Mouse (Mus musculus): ENCODE data around the gene P4ha1. TPM values are rescaled to one million over a fixed set of nuclear protein-coding genes. Genes with fewer than 3 reads are reported as not detected.

The P4ha1 gene
- polyA plus RNA-seq (2012; ENCODE audit: low replicate concordance) = 0.77 and 1.9 TPM in 2 replicates

GRCm38 (mm10) chr10:59323100-59323487, at the start of gene P4ha1:
Gene P4ha1 (plus strand): TSS chr10:59323296.

DNA sequence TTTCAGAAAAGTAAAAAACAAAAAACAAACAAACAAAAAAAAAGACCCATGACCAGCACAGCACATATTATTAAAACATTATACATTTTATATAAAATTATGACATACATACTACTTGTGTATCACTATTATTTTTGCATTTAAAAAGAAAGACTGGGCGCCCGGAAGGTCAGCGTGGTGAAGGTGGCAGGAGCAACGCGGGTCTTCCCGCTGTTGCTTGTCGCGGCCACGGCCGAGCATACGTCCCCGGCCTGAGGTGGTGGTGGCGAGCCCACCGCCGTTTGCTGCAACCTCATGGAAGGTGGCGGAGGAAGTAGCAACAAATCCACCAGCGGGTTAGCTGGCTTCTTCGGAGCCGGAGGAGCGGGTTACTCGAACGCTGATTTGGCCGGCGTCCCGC, 72.4 kb downstream of the P4ha1 start, which contains the start of gene Gm10273:
TSS of gene Gm10273 (plus strand) at position 172 of the 400 bp plus-strand sequence.

DNA sequence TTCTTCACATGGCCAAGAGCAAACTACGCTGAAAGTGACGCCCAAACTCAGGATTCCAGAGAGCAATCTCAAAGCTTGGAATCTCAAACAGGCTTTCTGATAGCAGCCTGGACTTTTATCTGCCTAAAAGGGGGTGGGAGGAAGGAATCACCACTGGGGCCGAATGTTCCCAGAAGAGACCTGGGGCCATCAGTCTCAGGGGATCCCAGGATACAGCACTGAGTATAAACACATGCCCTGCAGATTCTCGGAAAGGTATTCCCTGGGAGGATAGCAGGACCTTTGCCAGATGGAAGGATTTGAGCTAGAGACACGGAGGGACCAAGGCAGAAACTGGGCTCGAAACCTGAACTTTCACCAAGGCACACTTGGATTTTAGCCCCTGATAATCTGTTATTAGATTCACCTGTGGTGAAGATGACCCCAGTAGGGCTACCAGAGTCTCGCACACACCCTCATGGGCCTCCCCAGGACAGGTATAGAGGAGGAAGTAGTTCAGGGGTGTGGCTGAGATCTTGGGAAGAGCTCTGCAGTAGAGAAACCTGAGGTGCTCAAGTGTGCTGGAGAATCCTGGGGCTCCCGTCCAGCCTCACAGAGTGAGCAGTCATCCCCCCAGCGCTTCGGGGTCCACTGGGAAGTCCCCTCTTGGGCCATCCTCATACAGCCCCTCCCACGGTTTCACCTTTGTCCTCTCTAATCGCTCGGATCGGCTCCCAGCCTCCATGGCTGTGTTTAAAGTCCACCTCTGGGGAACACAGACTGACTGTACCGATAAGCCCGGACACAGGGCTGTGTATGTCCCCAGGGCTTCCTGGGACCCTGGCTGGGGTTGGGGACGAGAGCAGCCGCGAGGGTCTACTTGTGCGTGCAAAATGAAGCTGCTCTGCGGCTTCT, 80.0 kb downstream of the P4ha1 start, which contains the start of gene Pla2g12b:
TSS of gene Pla2g12b (plus strand) at position 762 of the 894 bp plus-strand sequence.

Other genes with a start within 250 kb of the P4ha1 start
- gene Sept10, start 101.4 kb upstream of the P4ha1 start, polyA plus RNA-seq (2012; ENCODE audit: low replicate concordance) = 0.22 TPM in 1 of 2 replicates, not detected in the other
- gene Sowahc, start 101.3 kb upstream of the P4ha1 start, polyA plus RNA-seq (2012; ENCODE audit: low replicate concordance) = 0.89 and 1.4 TPM in 2 replicates
- 0.88 TPM in 1 of 2 replicates, not detected in the other for gene Gm10273, start 72.3 kb downstream of the P4ha1 start, polyA plus RNA-seq (2012; ENCODE audit: low replicate concordance)
- gene Pla2g12b, start 80.4 kb downstream of the P4ha1 start, polyA plus RNA-seq (2012; ENCODE audit: low replicate concordance) = not detected in 2 replicates
- 0.20 TPM in 1 of 2 replicates, not detected in the other for gene Oit3, start 118.5 kb downstream of the P4ha1 start, polyA plus RNA-seq (2012; ENCODE audit: low replicate concordance)